Mouse (Mus musculus) heart, adult 9 months (tissue): ENCODE results near the gene Taf1a.

Source experiments
- DNase-seq, 2 experiments: peaks; one replicate each; pipeline ENCODE4 v3.0.0; 2022; ENCODE audit warnings: low spot score in 2 of 2

Taf1a gene

GRCm38 (mm10) chr1:183414081-183414727, 25.4 kb downstream of the Taf1a start:
- no peak for DNase-seq

GRCm38 (mm10) chr1:183417873-183418272, 29.1 kb downstream of the Taf1a start, which contains the start of gene Hhipl2:
Hhipl2 (plus strand) TSS chr1:183418215.
- DNase-seq: no peak

GRCm38 (mm10) chr1:183419741-183420140, 31.0 kb downstream of the Taf1a start:
- no peak for DNase-seq

GRCm38 (mm10) chr1:183420296-183420695, 31.5 kb downstream of the Taf1a start:
- no peak for DNase-seq

DNA sequence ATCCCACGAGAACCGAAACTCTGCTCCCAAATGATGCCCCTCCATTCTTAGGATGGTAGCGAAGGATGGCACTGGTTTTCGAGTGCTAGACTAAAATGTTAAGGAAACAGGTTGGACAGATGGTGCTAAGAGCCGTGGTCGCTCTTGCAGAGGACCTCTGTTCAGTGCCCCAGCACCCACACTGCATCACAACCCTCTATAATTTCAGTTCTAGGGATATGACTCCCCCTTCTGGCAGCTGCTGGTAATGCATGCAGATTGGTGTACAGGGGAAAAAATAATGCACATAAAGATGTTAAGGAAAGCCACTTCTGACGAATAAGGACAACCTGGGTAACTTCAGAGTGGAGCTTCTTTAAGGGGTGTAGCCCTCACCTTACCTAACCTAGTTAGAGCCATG, 35.3 kb downstream of the Taf1a start:
- no peak for DNase-seq

DNA sequence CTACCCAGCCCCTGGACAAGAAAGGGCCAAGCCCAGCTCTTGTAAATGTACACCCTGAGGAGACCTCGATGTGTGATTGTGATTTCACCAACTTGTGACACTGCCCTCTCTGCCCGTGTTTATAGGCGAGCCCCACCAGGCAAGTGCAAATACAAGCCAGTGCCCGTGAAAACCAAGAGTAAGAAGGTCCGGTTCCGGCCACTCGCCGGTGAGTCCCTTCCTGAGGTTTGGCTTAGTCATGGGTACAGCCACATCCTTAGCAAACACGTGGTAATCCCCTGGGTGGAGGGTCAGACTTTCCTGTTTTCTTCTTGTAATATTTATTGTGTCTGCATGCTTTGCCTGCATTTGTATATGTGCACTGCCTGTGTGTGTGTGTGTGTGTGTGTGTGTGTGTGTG, 46.1 kb downstream of the Taf1a start:
- no peak for DNase-seq

GRCm38 (mm10) chr1:183439036-183439435, 50.3 kb downstream of the Taf1a start:
- peak; percentile 91 for DNase-seq

DNA sequence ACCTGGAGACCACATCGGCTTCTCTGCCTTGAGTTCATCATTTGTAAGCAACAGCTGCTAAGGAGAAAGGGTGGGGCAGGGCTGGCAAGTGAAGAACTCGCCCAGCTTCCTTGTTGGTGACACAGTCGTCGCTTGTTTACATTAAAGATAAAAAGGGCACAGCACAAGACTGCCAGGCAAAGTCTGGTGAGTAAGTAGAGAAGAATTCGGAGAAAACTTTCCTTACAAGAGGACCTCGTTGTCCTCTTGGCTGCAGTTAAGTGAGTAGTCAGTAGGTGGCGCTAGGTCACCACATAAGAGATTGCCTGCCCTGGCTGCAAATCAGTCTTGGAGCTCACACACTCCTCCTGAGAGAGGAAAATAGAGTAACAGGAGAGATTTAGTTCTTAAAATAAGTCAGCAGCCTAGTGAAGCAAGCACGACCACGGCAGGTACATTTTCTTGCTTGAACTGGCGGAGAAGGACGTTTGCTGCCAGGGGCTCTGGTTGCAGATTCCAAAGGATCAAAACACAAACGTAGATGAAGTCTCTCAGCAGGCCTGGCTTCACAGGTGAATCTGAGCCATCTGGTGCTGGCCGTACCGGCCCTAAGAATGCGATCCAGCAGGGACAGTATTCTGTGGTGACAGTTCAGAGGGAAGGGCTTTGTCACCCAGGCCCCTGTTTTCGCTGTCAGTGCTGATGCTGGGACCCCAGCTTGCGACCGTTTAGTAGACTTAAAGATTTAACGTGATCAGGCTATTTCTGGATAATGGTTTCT, 53.4 kb downstream of the Taf1a start:
- DNase-seq: peak; percentile 34 to 73

DNA sequence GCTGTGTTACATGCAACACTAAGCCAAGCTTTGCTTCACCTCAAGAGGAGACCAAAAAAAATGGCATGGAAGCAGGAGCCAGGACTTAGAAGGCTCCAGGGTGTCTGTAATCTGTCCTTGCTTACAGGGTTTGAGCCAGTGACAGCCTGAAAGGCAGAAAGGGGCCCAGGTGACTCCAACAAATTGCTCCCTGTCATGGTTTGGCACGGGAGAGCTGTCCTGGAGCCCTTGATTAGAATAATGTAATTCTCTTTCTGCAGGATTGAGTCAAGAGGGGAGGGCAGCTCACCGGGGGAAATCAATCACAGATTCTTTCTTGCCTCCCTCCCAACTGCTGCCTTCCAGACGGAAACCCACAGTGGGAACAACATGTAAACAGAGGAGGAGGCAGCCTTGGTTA, 64.3 kb downstream of the Taf1a start:
- DNase-seq: no peak
